Mouse (Mus musculus) hindbrain, embryonic 15.5 days (tissue): ENCODE data around the gene Adarb1. TPM values are rescaled to one million over a fixed set of nuclear protein-coding genes. Genes with fewer than 3 reads are reported as not detected.
A peak's percentile ranks its signal among the peaks of the same experiment; 100 is the strongest.

Experiments used
- ATAC-seq: fragments of 200-750 bp; cut with Nextera tagmentation; 2 replicates; pipeline ENCODE4 v1.8.0; 2017; ENCODE audit warnings: low read depth, moderate number of reproducible peaks, moderate TSS enrichment; ENCODE audit not compliant: low FRiP score
- H3K27ac ChIP-seq: fragments of 300-500 bp; sonication (generic); replicated peaks from 2 replicates; pipeline ENCODE4 v1.5.1; 2015; ENCODE audit warnings: mild to moderate bottlenecking, inconsistent platforms
- H3K27me3 ChIP-seq: fragments of 300-500 bp; sonication (generic); 2 replicates; pipeline ENCODE4 v1.6.1; 2015; ENCODE audit warnings: control low read depth, inconsistent platforms
- H3K36me3 ChIP-seq: fragments of 300-500 bp; sonication (generic); 2 replicates; pipeline ENCODE4 v1.6.1; 2015; ENCODE audit warnings: control low read depth, inconsistent platforms
- H3K4me1 ChIP-seq: fragments of 300-500 bp; sonication (generic); replicated peaks from 2 replicates; pipeline ENCODE4 v1.6.1; 2015; ENCODE audit warnings: control low read depth, inconsistent platforms
- H3K4me2 ChIP-seq: fragments of 300-500 bp; sonication (generic); 2 replicates; pipeline ENCODE4 v1.6.1; 2015; ENCODE audit warnings: moderate library complexity, mild to moderate bottlenecking, inconsistent platforms
- H3K4me3 ChIP-seq: fragments of 300-500 bp; sonication (generic); 2 replicates; pipeline ENCODE4 v1.5.1; 2015; ENCODE audit warnings: mild to moderate bottlenecking, inconsistent platforms
- H3K9ac ChIP-seq: fragments of 300-500 bp; sonication (generic); 2 replicates; pipeline ENCODE4 v1.6.1; 2015; ENCODE audit warnings: inconsistent platforms
- H3K9me3 ChIP-seq: fragments of 300-500 bp; sonication (generic); 2 replicates; pipeline ENCODE4 v1.6.1; 2016; ENCODE audit warnings: control low read depth, inconsistent platforms
- WGBS: fragments of 180-500 bp; shearing (Covaris S2); methylation state at CpG from one replicate; pipeline ENCODE4 v1.1.7; 2015; 5-methylcytosine and 5-hydroxymethylcytosine counted together
- polyA plus RNA-seq: library from polyadenylated mRNA; unstranded; fragments of >200 nt; fragmentation: Nextera tagmentation; extraction: Ambion mirVana; gene quantifications from 2 replicates; pipeline ENCODE4 v1.2.1, GENCODE M21; 2015

Adarb1 gene
- polyA plus RNA-seq, 1 experiment from 2014 or later, result 21.5 TPM

- Histone ChIP-seq H3K36me3 (no peaks in the 10 kb centered on the region), H3K9ac (no peak overlapping the region), H3K27ac (no peak overlapping the region), H3K27me3 (no peaks in the 10 kb centered on the region), H3K4me2 (no peak overlapping the region), H3K4me1 (peaks cover 6% of the 10 kb centered on the region; the same call in 1 of the 2 replicates), H3K9me3 (peaks cover 3% of the 10 kb centered on the region; the same call in 1 of the 2 replicates), H3K4me3 (no peak overlapping the region)
- ATAC-seq, result no peak
- WGBS, result 70% methylated on average over 6 of the region's 6 CpGs
Observed at GRCm38 (mm10) chr10:77448698-77449247, 30.7 kb upstream of the Adarb1 start.

- no peak for ATAC-seq
- Histone ChIP-seq H3K36me3 (no peaks in the 10 kb centered on the region), H3K27me3 (no peaks in the 10 kb centered on the region), H3K9me3 (peaks cover 3% of the 10 kb centered on the region; the same call in 1 of the 2 replicates), H3K4me1 (peaks cover 6% of the 10 kb centered on the region; the same call in 1 of the 2 replicates), H3K4me3 (no peak overlapping the region), H3K9ac (no peak overlapping the region), H3K4me2 (no peak overlapping the region), H3K27ac (no peak overlapping the region)
- WGBS, result 72% methylated on average over 7 of the region's 7 CpGs
Observed at GRCm38 (mm10) chr10:77448209-77448608, 30.1 kb upstream of the Adarb1 start.

- Histone ChIP-seq H3K4me3 (no peak overlapping the region), H3K4me1 (peaks cover 6% of the 10 kb centered on the region; the same call in 1 of the 2 replicates), H3K27me3 (no peaks in the 10 kb centered on the region), H3K36me3 (no peaks in the 10 kb centered on the region), H3K27ac (no peak overlapping the region), H3K9me3 (peaks cover 3% of the 10 kb centered on the region; the same call in 1 of the 2 replicates), H3K4me2 (no peak overlapping the region), H3K9ac (no peak overlapping the region)
- 23% methylated on average over 2 of the region's 2 CpGs for WGBS
- no peak for ATAC-seq
Observed at GRCm38 (mm10) chr10:77447755-77448154, 29.7 kb upstream of the Adarb1 start.

- Histone ChIP-seq H3K27me3 (no peaks in the 10 kb centered on the region), H3K36me3 (no peaks in the 10 kb centered on the region), H3K4me2 (no peak overlapping the region), H3K27ac (no peak overlapping the region), H3K4me3 (no peak overlapping the region), H3K9ac (no peak overlapping the region), H3K4me1 (no peaks in the 10 kb centered on the region), H3K9me3 (peaks cover 3% of the 10 kb centered on the region; the same call in 1 of the 2 replicates)
- 87% methylated on average over 4 of the region's 4 CpGs for WGBS
- no peak for ATAC-seq
Observed at GRCm38 (mm10) chr10:77442250-77442649, 24.2 kb upstream of the Adarb1 start.

- H3K4me2 ChIP-seq, result no peak overlapping the region
- ATAC-seq, result no peak
- no peaks in the 10 kb centered on the region for H3K36me3 ChIP-seq
- WGBS, result 84% methylated on average over 3 of the region's 3 CpGs
- peaks cover 3% of the 10 kb centered on the region; the same call in 1 of the 2 replicates for H3K9me3 ChIP-seq
- no peaks in the 10 kb centered on the region for H3K4me1 ChIP-seq
- no peak overlapping the region for H3K9ac ChIP-seq
- no peak overlapping the region for H3K4me3 ChIP-seq
- no peak overlapping the region for H3K27ac ChIP-seq
- H3K27me3 ChIP-seq, result no peaks in the 10 kb centered on the region
Observed at GRCm38 (mm10) chr10:77441812-77442211, 23.7 kb upstream of the Adarb1 start.

GRCm38 (mm10) chr10:77440841-77441755 lies 23.0 kb upstream of the Adarb1 start:
- ATAC-seq, result no peak
- H3K4me1 ChIP-seq, result no peaks in the 10 kb centered on the region
- H3K27ac ChIP-seq, result no peak overlapping the region
- H3K36me3 ChIP-seq, result no peaks in the 10 kb centered on the region
- 71% methylated on average over 19 of the region's 19 CpGs for WGBS
- H3K9me3 ChIP-seq, result peaks cover 3% of the 10 kb centered on the region; the same call in 1 of the 2 replicates
- H3K27me3 ChIP-seq, result no peaks in the 10 kb centered on the region
- no peak overlapping the region for H3K4me3 ChIP-seq
- H3K9ac ChIP-seq, result no peak overlapping the region
- H3K4me2 ChIP-seq, result no peak overlapping the region

- Histone ChIP-seq H3K9ac (no peak overlapping the region), H3K4me2 (no peak overlapping the region), H3K27me3 (no peaks in the 10 kb centered on the region), H3K4me1 (no peaks in the 10 kb centered on the region), H3K36me3 (no peaks in the 10 kb centered on the region), H3K27ac (no peak overlapping the region), H3K9me3 (peaks cover 2% of the 10 kb centered on the region; the same call in 1 of the 2 replicates), H3K4me3 (no peak overlapping the region)
- 71% methylated on average over 6 of the region's 6 CpGs for WGBS
- ATAC-seq, result no peak
Observed at GRCm38 (mm10) chr10:77440286-77440685, 22.2 kb upstream of the Adarb1 start.

- 91% methylated on average over 3 of the region's 3 CpGs for WGBS
Observed at GRCm38 (mm10) chr10:77439026-77439425, 21.0 kb upstream of the Adarb1 start.

GRCm38 (mm10) chr10:77438021-77438420 lies 20.0 kb upstream of the Adarb1 start:
- H3K4me1 ChIP-seq, result peaks cover 12% of the 10 kb centered on the region
- 63% methylated on average over 1 of the region's 1 CpGs for WGBS
- H3K27ac ChIP-seq, result no peak overlapping the region
- H3K9me3 ChIP-seq, result no peaks in the 10 kb centered on the region
- no peaks in the 10 kb centered on the region for H3K27me3 ChIP-seq
- H3K36me3 ChIP-seq, result no peaks in the 10 kb centered on the region
- ATAC-seq, result no peak
- H3K4me3 ChIP-seq, result no peak overlapping the region
- H3K4me2 ChIP-seq, result no peak overlapping the region
- H3K9ac ChIP-seq, result no peak overlapping the region

More at GRCm38 (mm10) chr10:77439026-77439425, 21.0 kb upstream of the Adarb1 start:
- Histone ChIP-seq H3K9me3 (no peaks in the 10 kb centered on the region), H3K27me3 (no peaks in the 10 kb centered on the region), H3K4me2 (no peak overlapping the region), H3K27ac (no peak overlapping the region), H3K4me3 (no peak overlapping the region), H3K36me3 (no peaks in the 10 kb centered on the region), H3K9ac (no peak overlapping the region), H3K4me1 (peaks cover 9% of the 10 kb centered on the region)
- ATAC-seq, result no peak

GRCm38 (mm10) chr10:77435343-77435742 lies 17.3 kb upstream of the Adarb1 start:
- no peaks in the 10 kb centered on the region for H3K27me3 ChIP-seq
- no peak for ATAC-seq
- 72% methylated on average over 4 of the region's 4 CpGs for WGBS

GRCm38 (mm10) chr10:77434457-77435151 lies 16.5 kb upstream of the Adarb1 start:
- no peaks in the 10 kb centered on the region for H3K36me3 ChIP-seq
- 35% methylated on average over 18 of the region's 18 CpGs for WGBS
- peak overlapping the region; percentile 46 for H3K4me2 ChIP-seq
- 0 out of 2 replicates have a peak, but pooled peaks have one; percentile 23 for ATAC-seq
- H3K4me1 ChIP-seq, result peaks cover 12% of the 10 kb centered on the region
- H3K9me3 ChIP-seq, result no peaks in the 10 kb centered on the region
- no peak overlapping the region for H3K9ac ChIP-seq
- peak overlapping the region; percentile 7; the same call in 1 of the 2 replicates for H3K4me3 ChIP-seq
- H3K27me3 ChIP-seq, result no peaks in the 10 kb centered on the region
- 0 out of 2 replicates have a peak overlapping the region, but pooled peaks have one; percentile 44 for H3K27ac ChIP-seq

More at GRCm38 (mm10) chr10:77435343-77435742, 17.3 kb upstream of the Adarb1 start:
- H3K4me1 ChIP-seq, result peaks cover 12% of the 10 kb centered on the region
- no peak overlapping the region for H3K4me3 ChIP-seq
- H3K4me2 ChIP-seq, result no peak overlapping the region
- no peak overlapping the region for H3K9ac ChIP-seq
- H3K36me3 ChIP-seq, result no peaks in the 10 kb centered on the region
- H3K9me3 ChIP-seq, result no peaks in the 10 kb centered on the region
- H3K27ac ChIP-seq, result no peak overlapping the region
